Mouse (Mus musculus) cortical plate, adult 2 months (tissue): ENCODE results near the gene Aadat.

Experiments
- CTCF ChIP-seq: fragments of 200-500 bp; IDR thresholded peaks from 2 replicates; pipeline ENCODE4 v1.5.1; 2011; ENCODE audit warnings: mild to moderate bottlenecking, control low read depth, low read length; ENCODE audit not compliant: insufficient read depth; ENCODE audit errors: extremely low read depth
- POLR2A ChIP-seq: fragments of 200-500 bp; IDR thresholded peaks from 2 replicates; pipeline ENCODE4 v1.6.1; 2011; ENCODE audit warnings: mild to moderate bottlenecking, low read length, control low read depth; ENCODE audit not compliant: insufficient read depth; ENCODE audit errors: extremely low read depth

DNA sequence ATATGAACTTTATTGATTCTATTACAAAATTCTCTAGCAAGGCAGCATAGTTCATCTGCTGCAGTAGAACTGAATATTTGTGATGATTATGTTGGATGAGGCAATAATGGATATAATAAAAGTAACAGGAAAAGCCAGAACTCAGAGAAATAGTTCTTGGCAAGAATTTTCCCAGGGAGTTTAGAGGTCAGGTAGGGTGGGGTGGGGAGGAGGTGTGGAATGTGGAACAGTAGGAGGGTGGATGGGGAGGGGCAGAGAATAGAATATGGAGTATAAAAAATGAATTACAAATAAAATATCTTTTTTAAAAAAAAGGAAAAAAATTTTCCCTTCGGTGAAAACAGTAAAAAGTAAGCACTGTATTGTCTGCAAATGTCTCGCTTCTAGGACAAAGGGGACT is 13.9 kb upstream of the Aadat start:
- no peak for TF ChIP-seq CTCF
- no peak for TF ChIP-seq POLR2A
